Mouse (Mus musculus): ENCODE measurements around the gene Hmcn1. TPM values are rescaled to one million over a fixed set of nuclear protein-coding genes. Genes with fewer than 3 reads are reported as not detected.

Hmcn1 gene
- polyA plus RNA-seq, 1 experiment from 2014 or later = 6.3 TPM

DNA sequence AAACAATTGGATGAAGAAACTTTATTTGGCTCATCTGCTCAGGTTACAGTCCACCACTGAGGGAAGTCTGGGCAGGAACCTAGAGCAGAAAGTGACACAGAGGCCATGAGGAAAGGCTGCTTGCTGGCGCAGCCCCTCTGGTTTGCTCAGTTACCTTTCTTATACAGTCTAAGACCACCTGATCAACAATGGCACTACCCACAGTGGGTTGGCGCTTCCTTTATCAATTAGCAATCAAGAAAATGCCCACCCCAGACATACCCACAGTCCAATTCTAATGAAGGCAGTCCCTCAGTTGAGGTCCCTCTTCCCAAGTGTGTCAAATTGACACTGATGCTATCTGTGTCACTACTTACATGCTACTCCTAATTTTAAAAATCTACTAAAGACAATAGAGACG, 14.6 kb downstream of the Hmcn1 start:
- DNase-seq (ENCODE audit: low spot score) (no peak), ATAC-seq (replicated peaks; ENCODE audit: low FRiP score, low TSS enrichment, low read depth) (no peak)
- Histone ChIP-seq H3K36me3 (ENCODE audit: control insufficient read depth, insufficient read depth, low read length) (no peaks in the 10 kb centered on the region), H3K27me3 (replicated peaks; ENCODE audit: control insufficient read depth, insufficient read depth, low read length) (no peaks in the 10 kb centered on the region), H3K4me2 (ENCODE audit: low read length) (no peak overlapping the region), H3K27ac (ENCODE audit: low read depth) (no peak overlapping the region), H3K9ac (ENCODE audit: low read length) (no peak overlapping the region), H3K4me1 (replicated peaks; ENCODE audit: control insufficient read depth, insufficient read depth, low read length) (no peaks in the 10 kb centered on the region), H3K4me3 (ENCODE audit: low read depth, low read length) (no peak overlapping the region), H3K9me3 (ENCODE audit: control insufficient read depth, low read length) (no peaks in the 10 kb centered on the region)
- 92% methylated on average over 3 of the region's 3 CpGs for WGBS

DNA sequence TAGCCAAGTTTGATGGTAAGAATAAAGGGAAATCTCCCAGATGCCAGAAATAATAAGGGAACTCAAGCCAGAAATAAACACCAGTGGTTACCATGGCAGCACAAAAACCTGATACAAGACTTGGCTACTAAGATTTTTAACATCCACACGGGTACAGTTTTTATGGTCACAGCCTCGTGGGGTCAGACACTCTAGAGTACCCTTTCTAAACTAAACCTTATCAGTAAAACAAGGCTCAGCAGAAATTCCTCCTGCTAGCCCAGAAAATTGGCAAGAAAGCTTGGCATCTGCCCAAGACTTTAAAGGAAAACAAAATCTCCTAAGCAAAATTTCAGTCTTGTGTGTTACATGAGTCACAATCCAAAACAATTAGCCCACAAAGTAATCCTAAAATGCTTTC, 17.0 kb downstream of the Hmcn1 start:
- Histone ChIP-seq H3K4me3 (ENCODE audit: low read depth, low read length) (no peak overlapping the region), H3K4me2 (ENCODE audit: low read length) (no peak overlapping the region), H3K27ac (ENCODE audit: low read depth) (no peak overlapping the region), H3K27me3 (replicated peaks; ENCODE audit: control insufficient read depth, insufficient read depth, low read length) (no peaks in the 10 kb centered on the region), H3K9me3 (ENCODE audit: control insufficient read depth, low read length) (no peaks in the 10 kb centered on the region), H3K36me3 (ENCODE audit: control insufficient read depth, insufficient read depth, low read length) (no peaks in the 10 kb centered on the region), H3K4me1 (replicated peaks; ENCODE audit: control insufficient read depth, insufficient read depth, low read length) (no peaks in the 10 kb centered on the region), H3K9ac (ENCODE audit: low read length) (no peak overlapping the region)
- 12% methylated on average over 2 of the region's 2 CpGs for WGBS
- no peak for DNase-seq (ENCODE audit: low spot score)
- no peak for ATAC-seq (replicated peaks; ENCODE audit: low FRiP score, low TSS enrichment, low read depth)

DNA sequence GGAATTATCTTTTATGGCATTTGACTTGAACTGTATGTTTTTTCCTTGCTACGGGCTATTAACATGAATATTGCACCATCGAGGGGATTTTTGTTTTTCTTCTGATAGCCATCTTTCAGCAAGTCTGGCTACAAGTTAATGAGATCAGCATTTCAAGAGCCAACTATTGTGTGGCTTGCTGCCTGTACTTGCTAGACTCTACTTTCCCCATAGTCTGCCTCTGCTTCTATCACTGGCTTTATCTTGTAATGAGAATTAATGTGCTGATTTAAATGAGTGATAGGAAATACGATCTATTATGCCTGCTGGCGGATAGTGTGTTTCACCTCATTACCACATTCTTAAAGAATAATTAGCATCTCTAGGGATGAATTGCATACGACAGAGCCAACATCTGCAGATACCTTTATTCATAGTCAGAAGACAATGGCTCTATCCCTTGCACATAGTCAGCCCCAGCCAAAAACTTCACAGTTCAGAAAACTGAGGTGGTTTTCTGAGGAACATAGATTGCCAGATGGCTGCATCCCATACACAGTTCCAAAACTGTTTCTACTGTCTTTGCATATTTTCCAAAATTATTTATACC, 33.7 kb downstream of the Hmcn1 start:
- H3K27me3 ChIP-seq (replicated peaks; ENCODE audit: control insufficient read depth, insufficient read depth, low read length) = no peaks in the 10 kb centered on the region
- no peak overlapping the region for H3K27ac ChIP-seq (ENCODE audit: low read depth)
- ATAC-seq (replicated peaks; ENCODE audit: low FRiP score, low TSS enrichment, low read depth) (no peak), DNase-seq (ENCODE audit: low spot score) (no peak)
- 88% methylated on average over 5 of the region's 5 CpGs for WGBS
- no peak overlapping the region for H3K9ac ChIP-seq (ENCODE audit: low read length)
- no peaks in the 10 kb centered on the region for H3K9me3 ChIP-seq (ENCODE audit: control insufficient read depth, low read length)
- H3K4me1 ChIP-seq (replicated peaks; ENCODE audit: control insufficient read depth, insufficient read depth, low read length) = no peaks in the 10 kb centered on the region
- H3K36me3 ChIP-seq (ENCODE audit: control insufficient read depth, insufficient read depth, low read length) = no peaks in the 10 kb centered on the region
- H3K4me3 ChIP-seq (ENCODE audit: low read depth, low read length) = no peak overlapping the region
- no peak overlapping the region for H3K4me2 ChIP-seq (ENCODE audit: low read length)

DNA sequence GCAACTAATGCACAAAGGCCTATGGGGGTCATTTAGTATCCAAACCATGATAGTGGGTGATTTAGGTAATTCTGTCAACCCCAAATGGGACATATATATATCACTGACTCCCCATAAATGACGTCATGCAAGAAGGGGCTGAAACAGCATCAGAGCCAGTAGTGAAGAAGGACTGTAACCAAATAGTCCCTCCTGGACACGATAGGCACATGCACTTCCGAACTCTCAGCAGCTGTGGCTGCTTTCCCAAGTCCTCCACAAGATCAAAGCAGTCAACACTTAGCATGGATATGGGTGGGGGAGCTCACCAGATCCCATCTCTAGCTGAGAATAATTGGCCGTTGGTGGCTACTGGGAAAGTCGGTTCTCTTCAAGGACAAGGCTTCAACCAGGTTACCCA, 42.2 kb downstream of the Hmcn1 start:
- Histone ChIP-seq H3K27me3 (replicated peaks; ENCODE audit: control insufficient read depth, insufficient read depth, low read length) (no peaks in the 10 kb centered on the region), H3K4me2 (ENCODE audit: low read length) (no peak overlapping the region), H3K27ac (ENCODE audit: low read depth) (no peak overlapping the region), H3K9ac (ENCODE audit: low read length) (no peak overlapping the region), H3K4me1 (replicated peaks; ENCODE audit: control insufficient read depth, insufficient read depth, low read length) (peaks cover 5% of the 10 kb centered on the region; the same call in 1 of the 2 replicates), H3K9me3 (ENCODE audit: control insufficient read depth, low read length) (no peaks in the 10 kb centered on the region), H3K36me3 (ENCODE audit: control insufficient read depth, insufficient read depth, low read length) (no peaks in the 10 kb centered on the region), H3K4me3 (ENCODE audit: low read depth, low read length) (no peak overlapping the region)
- no peak for ATAC-seq (replicated peaks; ENCODE audit: low FRiP score, low TSS enrichment, low read depth)
- WGBS = 88% methylated on average over 5 of the region's 5 CpGs
- no peak for DNase-seq (ENCODE audit: low spot score)

DNA sequence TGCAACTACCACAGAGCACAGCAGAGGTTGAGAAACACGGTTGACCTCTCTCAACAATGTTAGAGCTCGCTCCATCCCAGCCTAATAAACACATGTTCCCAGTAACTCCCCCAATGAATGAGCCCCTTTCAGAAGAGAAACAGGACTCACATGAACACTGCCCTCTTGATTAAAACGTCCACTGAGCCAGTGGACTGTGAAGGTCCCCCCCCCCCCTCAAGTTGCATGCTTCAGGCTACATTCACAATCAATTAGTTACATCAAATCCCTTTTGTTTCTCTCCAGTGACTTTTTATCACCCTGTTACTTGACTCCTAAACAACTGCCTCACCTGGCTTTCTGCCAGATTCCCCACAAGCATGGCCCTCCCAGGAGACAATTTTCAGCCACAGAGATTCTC, 43.2 kb downstream of the Hmcn1 start:
- H3K4me3 ChIP-seq (ENCODE audit: low read depth, low read length) = no peak overlapping the region
- H3K4me1 ChIP-seq (replicated peaks; ENCODE audit: control insufficient read depth, insufficient read depth, low read length) = peaks cover 7% of the 10 kb centered on the region; the same call in 1 of the 2 replicates
- H3K27me3 ChIP-seq (replicated peaks; ENCODE audit: control insufficient read depth, insufficient read depth, low read length) = no peaks in the 10 kb centered on the region
- ATAC-seq (replicated peaks; ENCODE audit: low FRiP score, low TSS enrichment, low read depth) (no peak), DNase-seq (ENCODE audit: low spot score) (no peak)
- H3K9ac ChIP-seq (ENCODE audit: low read length) = no peak overlapping the region
- no peaks in the 10 kb centered on the region for H3K9me3 ChIP-seq (ENCODE audit: control insufficient read depth, low read length)
- no peak overlapping the region for H3K4me2 ChIP-seq (ENCODE audit: low read length)
- H3K27ac ChIP-seq (ENCODE audit: low read depth) = no peak overlapping the region
- 32% methylated on average over 3 of the region's 3 CpGs for WGBS
- H3K36me3 ChIP-seq (ENCODE audit: control insufficient read depth, insufficient read depth, low read length) = no peaks in the 10 kb centered on the region

DNA sequence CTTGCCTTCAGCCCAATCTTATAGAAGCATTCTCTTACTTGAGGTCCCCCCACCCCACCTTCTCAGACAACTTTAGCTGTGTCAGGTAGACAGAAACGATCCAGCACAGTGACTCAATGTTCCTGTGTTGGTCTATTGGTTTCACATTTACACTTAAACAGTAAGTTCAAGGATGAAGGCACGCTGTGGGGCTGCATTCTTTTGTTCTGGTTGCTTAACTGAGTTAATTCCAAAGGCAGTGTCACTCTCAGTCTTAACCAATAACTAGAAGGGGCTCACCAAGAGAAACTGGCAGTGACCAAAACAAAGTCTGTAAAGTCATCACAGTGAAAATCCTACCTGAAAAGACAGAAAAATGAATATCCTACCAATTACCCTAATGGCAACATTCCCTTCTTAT, 44.3 kb downstream of the Hmcn1 start:
- Histone ChIP-seq H3K9me3 (ENCODE audit: control insufficient read depth, low read length) (no peaks in the 10 kb centered on the region), H3K27ac (ENCODE audit: low read depth) (no peak overlapping the region), H3K27me3 (replicated peaks; ENCODE audit: control insufficient read depth, insufficient read depth, low read length) (no peaks in the 10 kb centered on the region), H3K36me3 (ENCODE audit: control insufficient read depth, insufficient read depth, low read length) (no peaks in the 10 kb centered on the region), H3K4me3 (ENCODE audit: low read depth, low read length) (no peak overlapping the region), H3K4me2 (ENCODE audit: low read length) (no peak overlapping the region), H3K4me1 (replicated peaks; ENCODE audit: control insufficient read depth, insufficient read depth, low read length) (peaks cover 9% of the 10 kb centered on the region), H3K9ac (ENCODE audit: low read length) (no peak overlapping the region)
- ATAC-seq (replicated peaks; ENCODE audit: low FRiP score, low TSS enrichment, low read depth) (no peak), DNase-seq (ENCODE audit: low spot score) (no peak)
- 89% methylated on average over 2 of the region's 2 CpGs for WGBS

DNA sequence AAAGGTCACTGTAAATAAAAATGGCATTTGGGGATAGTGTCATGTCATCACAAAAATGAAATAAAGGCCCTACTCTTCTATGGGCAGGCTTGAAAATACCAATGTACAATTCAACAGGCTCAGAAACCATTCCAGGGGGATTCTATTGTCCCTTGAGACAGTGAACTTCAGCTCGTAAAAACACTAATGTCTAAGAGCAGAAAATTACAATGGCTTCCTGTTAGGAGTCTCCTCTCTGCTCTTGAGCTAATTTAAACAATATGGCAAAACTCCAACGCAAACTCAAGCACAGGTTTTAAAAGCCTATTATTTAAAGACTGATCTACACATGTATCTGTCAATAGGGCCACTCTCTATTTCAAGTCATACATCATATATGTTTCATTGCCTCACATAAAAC, 49.6 kb downstream of the Hmcn1 start:
- 33% methylated on average over 2 of the region's 2 CpGs for WGBS
- Histone ChIP-seq H3K36me3 (ENCODE audit: control insufficient read depth, insufficient read depth, low read length) (no peaks in the 10 kb centered on the region), H3K9ac (ENCODE audit: low read length) (no peak overlapping the region), H3K4me2 (ENCODE audit: low read length) (no peak overlapping the region), H3K4me3 (ENCODE audit: low read depth, low read length) (no peak overlapping the region), H3K4me1 (replicated peaks; ENCODE audit: control insufficient read depth, insufficient read depth, low read length) (peaks cover 5% of the 10 kb centered on the region; the same call in 1 of the 2 replicates), H3K9me3 (ENCODE audit: control insufficient read depth, low read length) (no peaks in the 10 kb centered on the region), H3K27me3 (replicated peaks; ENCODE audit: control insufficient read depth, insufficient read depth, low read length) (no peaks in the 10 kb centered on the region), H3K27ac (ENCODE audit: low read depth) (no peak overlapping the region)
- ATAC-seq (replicated peaks; ENCODE audit: low FRiP score, low TSS enrichment, low read depth) = no peak
- DNase-seq (ENCODE audit: low spot score) = no peak

DNA sequence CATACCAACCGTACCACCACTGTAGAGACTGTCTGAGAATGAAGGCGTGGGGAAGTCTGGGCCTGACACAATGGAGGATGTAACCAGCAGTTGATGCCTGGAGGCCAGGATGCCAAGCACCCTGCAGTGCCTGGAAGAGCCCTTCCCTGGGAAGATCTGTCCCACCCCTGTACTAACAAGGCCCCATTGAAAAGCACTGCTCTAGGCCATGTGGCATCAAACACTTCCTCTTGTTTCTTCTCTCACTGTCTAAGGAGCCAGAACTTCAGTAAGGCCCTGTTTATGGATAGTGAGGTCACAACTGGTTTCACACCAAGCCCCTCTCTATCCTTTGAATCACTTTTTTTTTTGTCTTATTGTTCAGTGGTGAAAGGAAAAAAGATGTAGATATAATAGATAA, 51.1 kb downstream of the Hmcn1 start:
- H3K27ac ChIP-seq (ENCODE audit: low read depth) = no peak overlapping the region
- no peak overlapping the region for H3K9ac ChIP-seq (ENCODE audit: low read length)
- DNase-seq (ENCODE audit: low spot score) (no peak), ATAC-seq (replicated peaks; ENCODE audit: low FRiP score, low TSS enrichment, low read depth) (no peak)
- no peaks in the 10 kb centered on the region for H3K36me3 ChIP-seq (ENCODE audit: control insufficient read depth, insufficient read depth, low read length)
- H3K4me1 ChIP-seq (replicated peaks; ENCODE audit: control insufficient read depth, insufficient read depth, low read length) = peaks cover 5% of the 10 kb centered on the region; the same call in 1 of the 2 replicates
- no peaks in the 10 kb centered on the region for H3K27me3 ChIP-seq (replicated peaks; ENCODE audit: control insufficient read depth, insufficient read depth, low read length)
- no peak overlapping the region for H3K4me3 ChIP-seq (ENCODE audit: low read depth, low read length)
- H3K4me2 ChIP-seq (ENCODE audit: low read length) = no peak overlapping the region
- H3K9me3 ChIP-seq (ENCODE audit: control insufficient read depth, low read length) = no peaks in the 10 kb centered on the region
- WGBS = 97% methylated on average over 2 of the region's 2 CpGs

DNA sequence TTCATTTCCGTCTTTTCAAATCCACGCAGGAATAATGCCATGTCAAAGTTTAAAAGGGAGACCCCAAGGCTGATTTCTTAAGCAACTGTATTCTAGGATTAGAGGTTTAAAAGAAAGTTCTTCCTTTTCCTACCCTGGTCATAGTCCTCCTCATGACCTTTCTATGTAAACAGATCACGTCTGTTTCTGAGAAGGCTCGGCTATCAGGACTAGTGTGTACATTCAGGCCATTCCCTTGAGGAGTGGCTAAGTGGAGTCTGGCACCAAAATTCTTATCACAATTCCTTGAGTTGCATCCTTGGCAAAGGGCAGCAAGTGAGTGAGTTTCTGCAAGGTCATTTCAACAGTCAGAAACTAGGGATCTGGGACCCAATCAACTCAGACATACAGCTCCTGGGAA, 56.4 kb downstream of the Hmcn1 start:
- Histone ChIP-seq H3K27ac (ENCODE audit: low read depth) (no peak overlapping the region), H3K9me3 (ENCODE audit: control insufficient read depth, low read length) (no peaks in the 10 kb centered on the region), H3K4me2 (ENCODE audit: low read length) (no peak overlapping the region), H3K9ac (ENCODE audit: low read length) (no peak overlapping the region), H3K27me3 (replicated peaks; ENCODE audit: control insufficient read depth, insufficient read depth, low read length) (no peaks in the 10 kb centered on the region), H3K36me3 (ENCODE audit: control insufficient read depth, insufficient read depth, low read length) (no peaks in the 10 kb centered on the region), H3K4me3 (ENCODE audit: low read depth, low read length) (no peak overlapping the region), H3K4me1 (replicated peaks; ENCODE audit: control insufficient read depth, insufficient read depth, low read length) (0 out of 2 replicates have a peak, but pooled peaks cover 3% of the 10 kb centered on the region)
- ATAC-seq (replicated peaks; ENCODE audit: low FRiP score, low TSS enrichment, low read depth) = peak; percentile 58; the same call in 1 of the 2 replicates
- DNase-seq (ENCODE audit: low spot score) = no peak
- WGBS = 33% methylated on average over 4 of the region's 4 CpGs

Data from intestine, embryonic 14.5 days (tissue).